Comparison of ENCODE assay signal across 24 mouse cellular contexts in genomic region chr8:108305368-108305767, GRCm38 (mm10).
DNase-seq lines count a peak whose midpoint lies in the region; ATAC-seq and TF ChIP-seq lines count a peak whose summit lies in the region.
"Had no signal": no experiment of that assay in that cellular context is flagged by ENCODE, and none has a peak within 500 bp of the region (broad histone marks: within the 10 kb centered on the region; RNA-seq: fewer than 3 reads in every experiment).

No protein-coding gene starts in this region.

- no peaks in the 10 kb centered on the region for H3K27me3 ChIP-seq in lung, embryonic 16.5 days (ENCODE audit: control insufficient read depth, insufficient read depth, low read depth, low read length)
- no peaks in the 10 kb centered on the region for H3K27me3 ChIP-seq in lung, postnatal 0 days (replicated peaks; ENCODE audit: insufficient read depth, low read length)
- H3K27me3 ChIP-seq in limb, embryonic 10.5 days (ENCODE audit: low read depth, poor library complexity, severe bottlenecking) = no peaks in the 10 kb centered on the region
- H3K27me3 ChIP-seq: embryonic facial prominence, embryonic 12.5 days; heart, embryonic 13.5 days had no signal

- no peak overlapping the region for H3K4me3 ChIP-seq in lung, embryonic 16.5 days (ENCODE audit: low read length)
- no peak overlapping the region for H3K4me3 ChIP-seq in lung, postnatal 0 days (ENCODE audit: low read depth, low read length)
- H3K4me3 ChIP-seq in limb, embryonic 10.5 days = no peak overlapping the region
- H3K4me3 ChIP-seq: embryonic facial prominence, embryonic 12.5 days; embryonic facial prominence, embryonic 15.5 days; gastrocnemius, adult 2 months; heart, embryonic 13.5 days had no signal

- ATAC-seq in lung, embryonic 16.5 days (ENCODE audit: low read depth) = peak; percentile 52; the same call in 1 of the 2 replicates
- ATAC-seq in lung, postnatal 0 days = no peak
- ATAC-seq: CD4-positive, CD25-positive, alpha-beta regulatory T cell, adult 4 months; forebrain, embryonic 14.5 days; forebrain, postnatal 0 days had no signal

- no peak overlapping the region for H3K4me2 ChIP-seq in lung, embryonic 16.5 days (ENCODE audit: low read depth, low read length)
- H3K4me2 ChIP-seq in lung, postnatal 0 days (replicated peaks; ENCODE audit: low read depth, low read length) = no peak overlapping the region
- H3K4me2 ChIP-seq: embryonic facial prominence, embryonic 12.5 days; embryonic facial prominence, embryonic 15.5 days; heart, embryonic 13.5 days; hindbrain, embryonic 14.5 days had no signal

- no peaks in the 10 kb centered on the region for H3K9me3 ChIP-seq in lung, embryonic 16.5 days (ENCODE audit: control insufficient read depth, low read length)
- no peaks in the 10 kb centered on the region for H3K9me3 ChIP-seq in lung, postnatal 0 days (ENCODE audit: low read length)
- H3K9me3 ChIP-seq in limb, embryonic 10.5 days (replicated peaks) = no peaks in the 10 kb centered on the region
- H3K9me3 ChIP-seq: embryonic facial prominence, embryonic 12.5 days; embryonic facial prominence, embryonic 15.5 days; heart, embryonic 13.5 days had no signal

- TF ChIP-seq EP300 in lung, postnatal 0 days (IDR thresholded peaks at IDR 0.05) = no peak

- no peak for TF ChIP-seq CTCF in lung, postnatal 0 days (IDR thresholded peaks at IDR 0.05)

- H3K36me3 ChIP-seq in lung, embryonic 16.5 days (ENCODE audit: control insufficient read depth, insufficient read depth, low read length) = no peaks in the 10 kb centered on the region
- H3K36me3 ChIP-seq in lung, postnatal 0 days (ENCODE audit: insufficient read depth, low read length) = no peaks in the 10 kb centered on the region
- H3K36me3 ChIP-seq in limb, embryonic 10.5 days = no peaks in the 10 kb centered on the region
- H3K36me3 ChIP-seq: embryonic facial prominence, embryonic 12.5 days; embryonic facial prominence, embryonic 15.5 days; heart, embryonic 13.5 days had no signal

- DNase-seq in kidney, postnatal 10 days = peak; percentile 33
- no peak for DNase-seq in kidney, adult 18-20 months
- no peak for DNase-seq in lung, postnatal 0 days (ENCODE audit: low spot score)
- peak; percentile 12 for DNase-seq in limb, embryonic 10.5 days (ENCODE audit: low spot score)
- no peak for DNase-seq in liver
- DNase-seq: adrenal gland, adult 2 months; adrenal gland, postnatal 14 days; cerebellum, adult 11 months; cerebellum, adult 2 months; cerebellum, adult 9-11 months; cerebellum, postnatal 25 days; forebrain, postnatal 0 days; gastrocnemius, adult 2 months; gastrocnemius, postnatal 14 days; heart, adult 18-20 months; heart, postnatal 14 days; heart, postnatal 4 days had no signal

- no peak overlapping the region for H3K9ac ChIP-seq in lung, embryonic 16.5 days (ENCODE audit: low read length)
- no peak overlapping the region for H3K9ac ChIP-seq in lung, postnatal 0 days (replicated peaks; ENCODE audit: low read depth)
- H3K9ac ChIP-seq: embryonic facial prominence, embryonic 12.5 days; embryonic facial prominence, embryonic 15.5 days; forebrain, postnatal 0 days; heart, embryonic 13.5 days; hindbrain, embryonic 14.5 days had no signal

- H3K27ac ChIP-seq in lung, embryonic 16.5 days (ENCODE audit: low read length) = no peak overlapping the region
- H3K27ac ChIP-seq in lung, postnatal 0 days (ENCODE audit: low read length) = no peak overlapping the region
- H3K27ac ChIP-seq in limb, embryonic 10.5 days = no peak overlapping the region
- H3K27ac ChIP-seq: embryonic facial prominence, embryonic 12.5 days; embryonic facial prominence, embryonic 15.5 days; gastrocnemius, adult 2 months; heart, embryonic 13.5 days; hindbrain, embryonic 14.5 days had no signal

- peaks cover 2% of the 10 kb centered on the region; the same call in 1 of the 2 replicates for H3K4me1 ChIP-seq in lung, embryonic 16.5 days (replicated peaks; ENCODE audit: control insufficient read depth, insufficient read depth, low read length)
- no peaks in the 10 kb centered on the region for H3K4me1 ChIP-seq in lung, postnatal 0 days (ENCODE audit: insufficient read depth, low read depth, low read length)
- peaks cover 6% of the 10 kb centered on the region; the same call in 1 of the 2 replicates for H3K4me1 ChIP-seq in limb, embryonic 10.5 days
- H3K4me1 ChIP-seq: embryonic facial prominence, embryonic 15.5 days; heart, embryonic 13.5 days had no signal

- WGBS in lung, embryonic 16.5 days = 36% methylated on average over 3 of the region's 3 CpGs
- 39% methylated on average over 3 of the region's 3 CpGs for WGBS in lung, postnatal 0 days
- WGBS in limb, embryonic 10.5 days = 75% methylated on average over 3 of the region's 3 CpGs

Comparison
In these comparisons a context has a peak if more than half of its experiments do, and no peak if none do; other contexts are left out.
1. DNase-seq: peak in kidney, postnatal 10 days (single experiment) and limb, embryonic 10.5 days (single experiment); none in kidney, adult 18-20 months (single experiment), lung, postnatal 0 days (single experiment) and liver (single experiment).